Mouse (Mus musculus): Measurements from ENCODE around the gene Sorcs2. TPM values are rescaled to one million over a fixed set of nuclear protein-coding genes. Genes with fewer than 3 reads are reported as not detected.
"Not testable (repeated sequence)": the region's sequence is repeated elsewhere in the genome, so short reads cannot be mapped to it uniquely, and the experiment has no call there.

Gene Sorcs2
- polyA plus RNA-seq, 1 experiment from 2014 or later = 1.7 TPM

GRCm38 (mm10) chr5:36391751-36392150 is 6.2 kb downstream of the Sorcs2 start:
- no peak for DNase-seq (ENCODE audit: low spot score)

GRCm38 (mm10) chr5:36390591-36390927 is 7.4 kb downstream of the Sorcs2 start:
- DNase-seq (ENCODE audit: low spot score) = not testable (repeated sequence)

GRCm38 (mm10) chr5:36389731-36390590 is 8.0 kb downstream of the Sorcs2 start:
- no peak for DNase-seq (ENCODE audit: low spot score)

GRCm38 (mm10) chr5:36385062-36385461 is 12.9 kb downstream of the Sorcs2 start:
- no peak for DNase-seq (ENCODE audit: low spot score)

- no peak for DNase-seq (ENCODE audit: low spot score)
Observed at GRCm38 (mm10) chr5:36383431-36383830, 14.5 kb downstream of the Sorcs2 start.

GRCm38 (mm10) chr5:36382721-36383120 is 15.2 kb downstream of the Sorcs2 start:
- no peak for DNase-seq (ENCODE audit: low spot score)

- no peak for DNase-seq (ENCODE audit: low spot score)
Observed at GRCm38 (mm10) chr5:36382134-36382693, 15.7 kb downstream of the Sorcs2 start.

- no peak for DNase-seq (ENCODE audit: low spot score)
Observed at GRCm38 (mm10) chr5:36379938-36380511, 17.9 kb downstream of the Sorcs2 start.

GRCm38 (mm10) chr5:36378370-36378738 is 19.6 kb downstream of the Sorcs2 start:
- no peak for DNase-seq (ENCODE audit: low spot score)

- peak; percentile 86 for DNase-seq (ENCODE audit: low spot score)
Observed at GRCm38 (mm10) chr5:36377456-36378369, 20.2 kb downstream of the Sorcs2 start.

- DNase-seq (ENCODE audit: low spot score) = no peak
Observed at GRCm38 (mm10) chr5:36375886-36376285, 22.1 kb downstream of the Sorcs2 start.

- DNase-seq (ENCODE audit: low spot score) = peak; percentile 58
Observed at GRCm38 (mm10) chr5:36374221-36375050, 23.5 kb downstream of the Sorcs2 start.

GRCm38 (mm10) chr5:36373246-36373891 is 24.6 kb downstream of the Sorcs2 start:
- peak; percentile 62 for DNase-seq (ENCODE audit: low spot score)

- DNase-seq (ENCODE audit: low spot score) = no peak
Observed at GRCm38 (mm10) chr5:36371731-36372130, 26.2 kb downstream of the Sorcs2 start.

- DNase-seq (ENCODE audit: low spot score) = peak; percentile 47
Observed at GRCm38 (mm10) chr5:36369261-36369684, 28.7 kb downstream of the Sorcs2 start.

- DNase-seq (ENCODE audit: low spot score) = no peak
Observed at GRCm38 (mm10) chr5:36368511-36369135, 29.3 kb downstream of the Sorcs2 start.

GRCm38 (mm10) chr5:36367911-36368310 is 30.0 kb downstream of the Sorcs2 start:
- DNase-seq (ENCODE audit: low spot score) = peak; percentile 54

- no peak for DNase-seq (ENCODE audit: low spot score)
Observed at GRCm38 (mm10) chr5:36367181-36367610, 30.7 kb downstream of the Sorcs2 start.

GRCm38 (mm10) chr5:36361749-36362148 is 36.2 kb downstream of the Sorcs2 start:
- no peak for DNase-seq (ENCODE audit: low spot score)

Measured in thymus, postnatal 0 days (tissue).